Mouse (Mus musculus): ENCODE data around the gene Nudt4.

- TF ChIP-seq CTCF (IDR thresholded peaks at IDR 0.05; ENCODE audit: borderline replicate concordance, extremely low read depth, insufficient read depth, insufficient read length) (no peak), POLR2A (IDR thresholded peaks at IDR 0.05; ENCODE audit: borderline replicate concordance, extremely low read depth, insufficient read depth, insufficient read length, poor library complexity, severe bottlenecking) (no peak)
Measured at GRCm38 (mm10) chr10:95560394-95560983, 3.5 kb downstream of the Nudt4 start.
